Mouse (Mus musculus): ENCODE results near the gene Rasa4.
"Not testable (repeated sequence)": the region's sequence is repeated elsewhere in the genome, so short reads cannot be mapped to it uniquely, and the experiment has no call there.

The Rasa4 gene

GRCm38 (mm10) chr5:136066404-136067148, 17.1 kb upstream of the Rasa4 start:
- in situ Hi-C loops (cut with MboI, MseI), result not testable (repeated sequence)

GRCm38 (mm10) chr5:136069411-136069810, 14.3 kb upstream of the Rasa4 start:
- in situ Hi-C loops (cut with MboI, MseI), result no loop called here

- in situ Hi-C loops (cut with MboI, MseI), result no loop called here
Observed at GRCm38 (mm10) chr5:136073051-136073450, 10.7 kb upstream of the Rasa4 start.

- in situ Hi-C loops (cut with MboI, MseI), result no loop called here
Observed at GRCm38 (mm10) chr5:136073526-136073925, 10.2 kb upstream of the Rasa4 start.

- in situ Hi-C loops (cut with MboI, MseI), result no loop called here
Observed at GRCm38 (mm10) chr5:136075076-136075475, 8.6 kb upstream of the Rasa4 start.

GRCm38 (mm10) chr5:136076284-136076683, 7.4 kb upstream of the Rasa4 start:
- in situ Hi-C loops (cut with MboI, MseI), result no loop called here

- in situ Hi-C loops (cut with MboI, MseI), result no loop called here
Observed at GRCm38 (mm10) chr5:136077001-136077550, 6.6 kb upstream of the Rasa4 start.

GRCm38 (mm10) chr5:136078136-136078535, 5.6 kb upstream of the Rasa4 start:
- in situ Hi-C loops (cut with MboI, MseI), result no loop called here

- in situ Hi-C loops (cut with MboI, MseI), result no loop called here
Observed at GRCm38 (mm10) chr5:136082345-136082744, 1.4 kb upstream of the Rasa4 start.

GRCm38 (mm10) chr5:136084144-136084881, 597 bp downstream of the Rasa4 start:
- in situ Hi-C loops (cut with MboI, MseI), result no loop called here

GRCm38 (mm10) chr5:136084891-136085651, 1.4 kb downstream of the Rasa4 start:
- in situ Hi-C loops (cut with MboI, MseI), result no loop called here

GRCm38 (mm10) chr5:136086290-136086689, 2.6 kb downstream of the Rasa4 start:
- in situ Hi-C loops (cut with MboI, MseI), result no loop called here

GRCm38 (mm10) chr5:136088821-136089575, 5.3 kb downstream of the Rasa4 start:
- in situ Hi-C loops (cut with MboI, MseI), result no loop called here

GRCm38 (mm10) chr5:136091927-136092326, 8.2 kb downstream of the Rasa4 start:
- in situ Hi-C loops (cut with MboI, MseI), result no loop called here

GRCm38 (mm10) chr5:136094249-136095010, 10.7 kb downstream of the Rasa4 start:
- in situ Hi-C loops (cut with MboI, MseI), result no loop called here

- in situ Hi-C loops (cut with MboI, MseI), result no loop called here
Observed at GRCm38 (mm10) chr5:136095089-136095488, 11.4 kb downstream of the Rasa4 start.

- in situ Hi-C loops (cut with MboI, MseI), result no loop called here
Observed at GRCm38 (mm10) chr5:136098536-136098935, 14.8 kb downstream of the Rasa4 start.

GRCm38 (mm10) chr5:136102099-136102820, 18.5 kb downstream of the Rasa4 start:
- in situ Hi-C loops (cut with MboI, MseI), result no loop called here

GRCm38 (mm10) chr5:136104511-136104910, 20.8 kb downstream of the Rasa4 start:
- in situ Hi-C loops (cut with MboI, MseI), result no loop called here

- in situ Hi-C loops (cut with MboI, MseI), result no loop called here
Observed at GRCm38 (mm10) chr5:136108486-136108885, 24.8 kb downstream of the Rasa4 start.

Measured in T-helper 2 cell (primary cell).